Mouse (Mus musculus) lung, adult 2 months (tissue): Measurements from ENCODE around the gene Gimap9.

Experiments
- CTCF ChIP-seq: fragments of 200-500 bp; IDR thresholded peaks from 2 replicates; pipeline ENCODE4 v1.5.1; 2011; ENCODE audit warnings: mild to moderate bottlenecking, low read length, control low read depth; ENCODE audit not compliant: insufficient read depth
- POLR2A ChIP-seq: fragments of 200-500 bp; IDR thresholded peaks from 2 replicates; pipeline ENCODE4 v1.6.1; 2011; ENCODE audit warnings: low read depth, mild to moderate bottlenecking, control low read depth, low read length, borderline replicate concordance; ENCODE audit errors: extremely low read depth

DNA sequence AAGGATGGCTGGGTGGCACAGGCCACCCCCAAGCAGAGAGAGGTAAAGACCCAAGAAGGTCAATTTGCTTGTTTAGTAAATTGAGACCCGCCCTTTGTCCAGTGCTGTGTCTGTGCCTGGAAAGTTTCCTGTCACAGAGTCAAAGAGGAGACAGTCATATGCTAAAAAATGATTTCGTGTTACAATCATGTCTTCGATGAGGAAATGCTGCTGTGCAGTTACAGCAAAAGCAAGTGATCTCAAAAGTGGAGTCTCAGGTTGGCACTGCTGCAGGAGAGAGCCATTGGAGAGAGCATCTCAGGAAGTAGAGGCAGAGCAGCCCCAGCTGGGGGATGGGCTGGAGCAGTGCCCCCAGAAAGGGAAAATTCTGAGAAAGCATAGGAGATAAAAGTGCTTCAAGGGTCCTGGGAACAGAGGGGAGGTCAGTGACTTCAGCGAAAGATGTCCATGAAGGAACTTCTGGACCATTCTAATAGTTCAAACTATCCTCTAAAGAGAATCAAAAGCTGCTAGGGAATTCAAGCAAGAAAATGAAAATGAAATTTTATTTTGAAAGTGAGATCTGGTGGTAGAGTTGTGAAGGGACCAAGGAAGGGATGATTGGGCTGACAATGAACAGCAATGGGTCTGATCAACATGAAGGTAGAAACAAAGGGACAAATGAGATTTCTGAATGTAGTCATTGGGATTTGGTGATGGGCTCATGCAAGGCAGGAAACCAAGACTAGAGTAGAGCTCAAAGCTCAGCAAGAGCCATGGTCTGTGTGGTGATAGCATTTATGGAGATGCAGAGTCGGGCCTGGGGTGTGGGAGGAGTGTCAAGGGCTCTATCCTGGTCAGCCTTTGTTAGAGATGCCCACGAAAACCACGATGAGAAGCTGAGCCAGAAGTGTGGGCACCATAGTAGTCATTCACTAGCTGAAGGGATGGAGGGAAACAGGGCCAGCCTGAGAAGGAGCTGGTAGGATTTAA lies 10.1 kb downstream of the Gimap9 start:
- TF ChIP-seq CTCF (no peak), POLR2A (no peak)
